Mouse (Mus musculus): ENCODE measurements at regions not wholly inside any gene's neighbourhood (a gene's known extent, or its start where the extent isn't known, plus 50 kb on each side); places are given as distances from the start of the nearest gene placed in this dataset.

GRCm38 (mm10) chr2:101368278-101368677 is 256.2 kb upstream of the Rag2 start:
- DNase-seq (ENCODE audit: low read depth, low spot score): no peak

GRCm38 (mm10) chr2:101370991-101371736 is 253.4 kb upstream of the Rag2 start:
- no peak for DNase-seq (ENCODE audit: low read depth, low spot score)

- DNase-seq (ENCODE audit: low read depth, low spot score): no peak
Observed at GRCm38 (mm10) chr2:101371834-101372493, 252.6 kb upstream of the Rag2 start.

GRCm38 (mm10) chr2:101380595-101380994 is 243.9 kb upstream of the Rag2 start:
- DNase-seq (ENCODE audit: low read depth, low spot score): no peak

- no peak for DNase-seq (ENCODE audit: low read depth, low spot score)
Observed at GRCm38 (mm10) chr2:101415002-101415401, 209.5 kb upstream of the Rag2 start.

- DNase-seq (ENCODE audit: low read depth, low spot score): no peak
Observed at GRCm38 (mm10) chr2:101416702-101417101, 207.8 kb upstream of the Rag2 start.

GRCm38 (mm10) chr2:101433141-101433895 is 191.2 kb upstream of the Rag2 start:
- DNase-seq (ENCODE audit: low read depth, low spot score): no peak

- no peak for DNase-seq (ENCODE audit: low read depth, low spot score)
Observed at GRCm38 (mm10) chr2:101440231-101440630, 184.3 kb upstream of the Rag2 start.

GRCm38 (mm10) chr2:101441081-101441630 is 183.4 kb upstream of the Rag2 start:
- no peak for DNase-seq (ENCODE audit: low read depth, low spot score)

GRCm38 (mm10) chr2:101455591-101455990 is 168.9 kb upstream of the Rag2 start:
- no peak for DNase-seq (ENCODE audit: low read depth, low spot score)

- no peak for DNase-seq (ENCODE audit: low read depth, low spot score)
Observed at GRCm38 (mm10) chr2:101458959-101459358, 165.6 kb upstream of the Rag2 start.

GRCm38 (mm10) chr2:101462450-101462849 is 162.1 kb upstream of the Rag2 start:
- no peak for DNase-seq (ENCODE audit: low read depth, low spot score)

- DNase-seq (ENCODE audit: low read depth, low spot score): no peak
Observed at GRCm38 (mm10) chr2:101464291-101465140, 160.0 kb upstream of the Rag2 start.

- DNase-seq (ENCODE audit: low read depth, low spot score): no peak
Observed at GRCm38 (mm10) chr2:101470569-101471100, 153.9 kb upstream of the Rag2 start.

GRCm38 (mm10) chr2:101472449-101473115 is 151.9 kb upstream of the Rag2 start:
- DNase-seq (ENCODE audit: low read depth, low spot score): peak; percentile 83

GRCm38 (mm10) chr2:101473116-101473485 is 151.4 kb upstream of the Rag2 start:
- DNase-seq (ENCODE audit: low read depth, low spot score): no peak

- no peak for DNase-seq (ENCODE audit: low read depth, low spot score)
Observed at GRCm38 (mm10) chr2:101476862-101477261, 147.7 kb upstream of the Rag2 start.

GRCm38 (mm10) chr2:101490207-101490606 is 134.3 kb upstream of the Rag2 start:
- DNase-seq (ENCODE audit: low read depth, low spot score): no peak

GRCm38 (mm10) chr2:101491762-101492161 is 132.8 kb upstream of the Rag2 start:
- no peak for DNase-seq (ENCODE audit: low read depth, low spot score)

- no peak for DNase-seq (ENCODE audit: low read depth, low spot score)
Observed at GRCm38 (mm10) chr2:101508116-101508515, 116.4 kb upstream of the Rag2 start.

Data from CD4-positive helper T cell, adult 2 months (primary cell).